Mouse (Mus musculus) monocyte, adult 2 months (primary cell): ENCODE data around the gene Fermt3.

Experiments used
- DNase-seq, 2 experiments: peaks; one replicate each; pipeline ENCODE4 v3.0.0; 2022; ENCODE audit warnings: low spot score in 2 of 2, low read depth in 1 of 2

Gene Fermt3

DNA sequence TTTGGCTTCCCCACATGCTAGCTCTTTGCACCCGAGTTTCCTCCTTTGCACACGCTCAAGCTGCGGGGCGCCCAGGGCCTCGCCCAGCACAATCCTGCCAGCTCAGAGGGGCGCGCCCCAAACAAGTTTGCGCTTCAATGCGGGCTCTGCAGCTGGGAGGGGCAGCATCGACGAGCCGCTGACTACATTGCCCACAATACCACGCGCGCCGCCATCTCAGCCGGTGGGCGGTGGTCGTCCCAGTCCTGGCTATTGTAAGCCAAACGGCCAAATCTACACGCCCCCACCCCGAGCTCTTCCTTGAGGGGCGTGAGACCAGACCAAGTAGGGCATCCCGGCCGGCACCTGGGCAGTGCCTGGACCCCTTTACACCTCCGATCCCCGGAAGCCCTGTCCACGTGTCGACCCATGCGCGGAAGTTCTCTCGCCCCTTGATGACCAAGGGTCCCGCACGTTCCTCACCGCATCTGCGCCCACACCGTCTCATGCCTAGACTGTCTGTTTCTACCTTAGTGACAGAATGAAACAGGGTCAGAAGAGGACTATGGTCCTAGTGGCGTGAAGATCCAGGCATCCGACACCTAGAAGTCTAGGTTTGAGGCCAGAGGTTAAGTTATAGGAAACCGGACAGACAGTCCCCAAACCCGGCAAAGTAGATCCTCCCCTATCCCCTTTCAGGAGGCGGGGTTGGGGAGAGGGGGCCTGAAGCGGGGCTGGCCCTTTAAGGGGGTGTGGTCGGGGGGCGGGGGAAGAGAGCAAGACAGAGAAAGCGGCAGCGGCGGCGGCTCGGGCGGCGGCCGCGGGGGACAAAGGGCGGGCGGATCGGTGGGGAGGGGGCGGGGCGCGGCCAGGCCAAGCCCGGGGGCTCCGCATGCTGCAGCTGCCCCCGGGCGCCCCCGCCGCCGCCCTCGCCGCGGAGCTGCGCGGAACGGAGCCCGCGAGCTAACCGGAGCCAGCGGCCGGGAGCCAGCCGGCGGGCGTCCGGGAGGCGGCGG lies 44.8 kb downstream of the Fermt3 start, which contains the start of gene Ppp1r14b:
Gene Ppp1r14b, plus strand, starts transcription at position 758 of the 995 bp plus-strand sequence.
- no peak for DNase-seq

GRCm38 (mm10) chr19:6973581-6974190 lies 45.6 kb downstream of the Fermt3 start:
- DNase-seq = no peak

DNA sequence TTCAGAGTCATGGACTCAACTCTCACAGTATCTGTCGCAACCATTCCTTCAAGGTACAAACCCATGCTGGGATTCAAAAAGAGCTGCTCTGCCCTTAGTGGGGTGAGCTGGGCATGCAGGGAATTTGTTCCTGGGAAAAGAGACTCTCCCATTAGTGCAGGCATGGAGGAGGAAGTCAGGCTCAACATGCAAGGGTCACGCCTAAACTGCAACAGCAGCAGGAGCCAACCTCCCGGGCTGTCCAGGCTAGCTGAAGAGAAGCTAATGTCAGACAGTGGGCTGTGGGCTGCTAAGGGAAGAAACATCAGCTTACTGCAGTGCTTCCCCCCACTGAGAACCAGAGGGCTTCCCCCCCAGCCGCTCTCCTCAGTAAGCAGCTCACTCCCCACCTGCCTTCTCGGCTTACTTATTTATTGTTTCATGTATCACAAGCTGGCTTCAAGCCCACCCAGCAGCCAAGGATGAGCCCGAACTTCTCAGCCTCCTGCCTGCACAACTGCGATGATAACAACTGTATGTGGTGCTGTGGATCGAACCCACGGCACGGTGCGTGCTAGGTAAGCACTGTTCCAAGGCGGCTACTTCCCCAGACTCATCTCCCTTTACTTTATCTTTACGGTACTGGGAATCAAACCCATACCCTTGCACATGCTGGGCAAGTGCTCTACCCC lies 46.9 kb downstream of the Fermt3 start:
- no peak for DNase-seq

DNA sequence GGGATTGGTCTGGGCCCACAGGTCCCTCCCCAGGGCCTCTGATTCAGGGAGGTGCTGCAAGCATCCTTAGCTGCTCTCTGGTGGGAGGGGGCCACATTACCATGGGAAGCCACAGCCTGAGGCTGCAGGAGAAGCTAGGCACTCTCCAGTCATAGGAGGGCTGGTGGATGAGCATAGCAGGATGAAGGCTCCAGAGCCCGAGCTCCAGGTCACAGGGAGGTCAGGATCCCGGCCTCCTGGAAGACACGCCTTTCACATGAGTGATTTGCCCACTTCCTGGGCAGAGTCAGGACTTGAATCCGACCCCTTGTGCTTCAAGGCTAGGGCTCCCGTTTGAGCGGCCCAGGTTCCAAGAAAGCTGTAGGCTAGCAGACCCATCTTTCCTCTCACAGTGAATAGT lies 47.6 kb downstream of the Fermt3 start:
- DNase-seq = no peak

DNA sequence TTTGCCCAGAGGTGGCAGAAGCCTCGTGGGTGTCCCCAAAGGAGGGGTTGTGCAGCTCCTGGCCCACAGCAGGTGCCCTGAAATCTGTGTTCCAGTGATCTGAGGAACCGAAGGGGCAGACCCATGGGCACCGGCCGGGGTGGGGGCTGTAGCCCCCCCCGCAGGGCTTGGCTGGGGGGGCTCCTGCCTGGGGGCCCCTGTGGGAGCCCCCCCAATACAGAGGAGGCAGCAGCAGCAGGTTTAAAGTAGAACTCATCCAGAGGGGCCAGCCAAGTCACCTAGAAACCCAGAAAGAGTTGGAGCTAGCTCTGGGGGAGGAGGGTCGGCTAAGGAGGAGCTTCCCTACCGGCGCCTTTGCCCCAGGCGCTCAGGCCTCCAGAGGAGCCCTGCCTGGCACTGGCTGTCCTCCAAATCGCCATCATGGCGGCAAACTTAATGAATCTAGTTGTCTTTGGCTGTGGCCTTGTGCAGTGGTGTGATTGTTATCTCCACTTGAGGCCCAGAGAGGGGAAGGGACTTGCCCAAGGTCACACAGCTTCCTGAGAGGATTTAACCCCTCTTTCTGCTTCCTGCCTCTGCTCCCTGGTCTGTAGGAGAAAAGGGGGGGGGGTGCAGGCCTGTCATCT lies 48.7 kb downstream of the Fermt3 start:
- DNase-seq = no peak

DNA sequence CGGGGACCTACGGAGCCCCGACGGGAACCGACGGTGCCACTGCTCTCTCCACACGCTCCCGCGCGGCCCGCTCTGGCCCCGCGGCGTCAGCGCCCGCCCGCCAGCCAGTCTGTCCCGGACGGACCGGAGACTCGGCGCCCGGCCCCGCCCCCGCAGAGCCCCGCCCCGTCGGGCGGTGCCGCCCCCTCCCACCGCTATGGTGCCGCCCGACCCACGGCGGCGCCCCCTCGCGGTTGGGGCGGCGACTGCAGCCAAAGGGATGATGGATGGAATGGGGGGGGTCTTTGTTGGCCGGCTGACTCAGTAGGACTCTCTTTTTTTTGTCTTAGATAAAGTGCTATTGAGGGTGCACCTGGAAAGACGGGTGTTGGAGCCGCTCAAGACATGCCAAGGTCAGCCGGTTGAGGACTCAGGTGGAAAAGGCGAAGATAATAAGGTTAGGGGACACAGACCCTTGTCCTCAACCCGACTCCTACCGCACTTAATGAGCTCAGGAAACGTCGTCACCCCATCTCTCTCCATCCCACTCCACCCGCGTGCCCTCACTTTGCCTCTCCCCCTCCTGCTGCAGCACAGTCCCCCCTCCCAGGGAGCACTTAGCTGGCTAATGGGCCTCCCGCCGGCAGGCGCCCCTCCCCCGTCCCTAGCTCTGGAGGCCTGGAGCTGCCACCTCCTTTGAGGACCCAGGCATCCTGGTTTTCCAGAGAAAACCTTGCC lies 49.4 kb downstream of the Fermt3 start:
- DNase-seq = peak in 1 of 2 experiments; percentile 57

- DNase-seq = no peak
Measured at GRCm38 (mm10) chr19:6969291-6969664, 50.0 kb downstream of the Fermt3 start.

DNA sequence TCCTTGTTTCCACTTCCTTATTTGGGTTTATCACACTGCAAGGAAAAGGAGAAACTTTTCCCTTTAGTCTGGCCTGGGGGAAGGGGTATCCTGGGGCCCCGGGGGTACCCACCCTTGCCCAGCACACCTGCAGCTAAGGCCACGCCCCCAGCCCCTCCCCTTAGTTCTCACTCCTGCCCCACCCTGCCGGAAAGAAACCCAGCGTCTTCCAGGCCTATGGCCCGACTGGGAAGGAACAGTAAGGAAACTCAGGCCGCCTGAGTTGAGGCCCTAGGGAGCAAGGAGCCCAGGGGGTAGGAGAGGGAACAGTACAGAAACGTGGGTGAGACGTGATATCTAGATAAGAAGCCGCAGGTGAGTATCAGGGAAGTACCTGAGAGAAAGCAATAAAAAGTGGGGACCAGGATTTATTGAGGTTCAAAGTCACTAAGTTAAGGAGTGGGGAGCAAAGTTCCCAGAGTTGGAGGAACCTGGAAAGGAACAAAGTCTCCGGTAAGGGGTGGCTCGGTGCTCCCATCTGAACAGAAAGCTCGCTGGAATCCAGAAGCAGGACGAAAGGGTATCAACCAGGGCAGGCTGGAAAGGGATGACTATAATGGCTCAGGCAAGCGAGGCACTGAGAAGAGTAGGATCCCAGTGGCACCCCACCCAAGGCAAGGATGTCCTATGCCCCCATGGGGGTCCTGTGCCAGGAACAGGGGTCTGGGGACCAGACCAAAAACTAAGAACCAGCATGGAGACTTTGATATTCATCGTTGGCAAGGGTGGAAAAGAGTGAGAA lies 50.6 kb downstream of the Fermt3 start:
- no peak for DNase-seq

DNA sequence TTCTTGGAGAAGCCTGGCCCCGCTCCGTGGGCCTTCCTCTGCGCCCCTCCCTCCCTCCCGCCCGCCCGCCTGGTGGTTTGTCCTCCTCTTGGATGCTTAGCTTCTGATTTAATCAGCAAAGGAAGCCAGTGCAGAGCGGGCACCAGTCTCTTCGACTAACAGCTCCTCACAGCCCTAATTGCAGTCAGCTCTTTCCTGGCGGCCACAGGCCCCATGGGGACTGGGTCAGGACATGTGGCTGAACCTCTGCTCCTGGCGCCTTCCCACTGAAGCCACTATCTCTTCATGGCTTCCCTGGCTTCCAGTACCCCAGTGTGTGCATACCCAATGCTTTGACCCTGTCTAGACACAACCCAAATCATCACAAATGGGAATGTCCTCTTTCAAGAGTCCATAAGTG lies 62.8 kb downstream of the Fermt3 start:
- no peak for DNase-seq

DNA sequence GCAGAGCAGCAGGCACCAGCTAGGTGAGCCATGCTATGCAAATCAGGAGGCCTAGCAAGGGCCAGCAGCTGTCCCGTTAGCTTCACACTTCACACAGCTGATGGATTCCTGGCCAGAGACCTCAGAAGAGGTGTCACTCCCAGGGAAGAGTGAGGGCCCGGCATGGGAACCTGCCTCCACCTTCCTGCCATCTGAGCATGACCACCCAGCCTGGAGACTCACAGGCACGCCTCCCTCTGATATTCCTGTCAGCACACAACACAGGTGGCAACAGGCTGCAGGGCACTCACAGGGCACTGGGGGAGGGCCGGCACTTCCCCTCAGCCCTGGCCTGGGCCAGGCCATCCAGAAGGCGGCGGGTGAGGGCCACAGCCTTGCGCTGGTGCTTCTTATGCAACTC lies 63.8 kb downstream of the Fermt3 start:
- no peak for DNase-seq

DNA sequence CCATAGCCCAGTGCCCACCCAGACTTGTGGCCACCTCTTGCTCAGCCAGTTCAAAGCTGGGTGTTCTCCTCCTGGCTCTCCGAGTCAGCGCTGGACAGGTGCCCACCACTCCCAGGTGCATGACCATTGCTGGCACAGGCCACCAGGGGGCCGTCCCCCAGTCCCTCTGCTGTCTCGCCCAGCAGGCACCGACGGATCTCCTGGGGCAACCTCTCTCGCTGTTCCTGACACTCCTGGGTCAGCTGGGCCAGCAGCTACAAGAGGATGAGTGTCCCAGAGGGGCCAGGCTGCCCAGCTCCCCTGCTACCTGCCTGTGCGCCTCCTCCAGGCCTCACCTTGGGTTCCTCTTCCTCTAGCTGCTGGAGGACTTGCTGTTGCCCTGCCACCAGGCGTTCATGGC lies 65.2 kb downstream of the Fermt3 start:
- no peak for DNase-seq

- no peak for DNase-seq
Measured at GRCm38 (mm10) chr19:6952712-6953037, 66.6 kb downstream of the Fermt3 start.

- DNase-seq = no peak
Measured at GRCm38 (mm10) chr19:6951994-6952711, 67.1 kb downstream of the Fermt3 start.

- DNase-seq = peak; percentile 75 to 77
Measured at GRCm38 (mm10) chr19:6951381-6951968, 67.8 kb downstream of the Fermt3 start.

GRCm38 (mm10) chr19:6950613-6951153 lies 68.6 kb downstream of the Fermt3 start:
- no peak for DNase-seq

DNA sequence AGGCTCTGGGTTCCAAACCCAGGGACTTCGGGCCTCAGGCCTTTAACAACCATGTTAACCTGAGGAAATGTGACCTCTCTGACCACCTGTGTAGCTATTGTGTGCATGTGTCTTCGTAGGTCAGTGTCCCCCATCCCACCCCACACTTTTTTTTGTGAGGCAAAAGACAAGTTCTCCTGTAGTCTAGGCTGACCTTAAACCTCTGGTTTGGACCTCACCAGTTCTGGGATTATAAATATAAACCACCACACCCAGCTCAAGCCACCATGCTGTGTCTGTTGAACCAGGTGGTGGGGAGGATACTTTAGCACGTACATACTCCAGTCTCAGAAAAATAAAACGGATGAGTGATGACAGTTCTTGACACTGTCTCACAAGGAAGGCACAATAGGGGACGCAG lies 69.3 kb downstream of the Fermt3 start:
- no peak for DNase-seq

DNA sequence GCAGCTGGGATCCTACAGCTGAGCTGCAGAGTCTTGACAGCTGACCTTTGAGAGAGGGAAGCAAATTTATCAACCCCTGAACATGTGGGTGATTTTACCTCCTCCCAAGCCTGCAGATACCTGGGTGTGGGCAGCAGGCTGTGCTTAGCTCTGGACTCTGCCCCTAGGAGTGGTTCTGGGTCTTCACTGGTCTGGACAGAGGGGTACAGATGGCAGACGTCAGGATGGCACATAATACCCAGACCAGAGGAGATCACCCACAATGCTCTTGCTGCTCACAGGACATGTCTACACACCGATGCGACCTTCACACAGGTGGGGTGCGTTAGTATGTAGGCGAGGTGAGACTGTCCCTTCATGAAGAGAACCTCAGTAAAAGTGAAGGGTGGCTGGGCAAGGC lies 69.7 kb downstream of the Fermt3 start:
- no peak for DNase-seq
